Mouse (Mus musculus) kidney, embryonic 15.5 days (tissue): ENCODE data around the gene Macrod1. TPM values are rescaled to one million over a fixed set of nuclear protein-coding genes. Genes with fewer than 3 reads are reported as not detected.

ENCODE experiments used
- ATAC-seq: fragments of 200-750 bp; cut with Nextera tagmentation; replicated peaks from 2 replicates; pipeline ENCODE4 v1.8.0; 2017; ENCODE audit warnings: moderate TSS enrichment; ENCODE audit not compliant: low FRiP score
- H3K27ac ChIP-seq: fragments of 300-500 bp; sonication (generic); 2 replicates; pipeline ENCODE4 v1.5.1; 2015; ENCODE audit warnings: mild to moderate bottlenecking, inconsistent platforms
- H3K27me3 ChIP-seq: fragments of 300-500 bp; sonication (generic); 2 replicates; pipeline ENCODE4 v1.6.1; 2015; ENCODE audit warnings: inconsistent platforms
- H3K36me3 ChIP-seq: fragments of 300-500 bp; sonication (generic); 2 replicates; pipeline ENCODE4 v1.6.1; 2015; ENCODE audit warnings: inconsistent platforms
- H3K4me1 ChIP-seq: fragments of 300-500 bp; sonication (generic); 2 replicates; pipeline ENCODE4 v1.6.1; 2015; ENCODE audit warnings: inconsistent platforms
- H3K4me2 ChIP-seq: fragments of 300-500 bp; sonication (generic); 2 replicates; pipeline ENCODE4 v1.6.1; 2015; ENCODE audit warnings: moderate library complexity, mild to moderate bottlenecking, inconsistent platforms
- H3K4me3 ChIP-seq: fragments of 300-500 bp; sonication (generic); replicated peaks from 2 replicates; pipeline ENCODE4 v1.5.1; 2015; ENCODE audit warnings: mild to moderate bottlenecking, inconsistent platforms
- H3K9ac ChIP-seq: fragments of 300-500 bp; sonication (generic); 2 replicates; pipeline ENCODE4 v1.6.1; 2015; ENCODE audit warnings: mild to moderate bottlenecking, inconsistent platforms
- H3K9me3 ChIP-seq: fragments of 300-500 bp; sonication (generic); replicated peaks from 2 replicates; pipeline ENCODE4 v1.6.1; 2016; ENCODE audit warnings: inconsistent platforms
- WGBS: fragments of 180-500 bp; shearing (Covaris S2); methylation state at CpG from one replicate; pipeline ENCODE4 v1.1.7; 2015; ENCODE audit warnings: mixed read lengths; 5-methylcytosine and 5-hydroxymethylcytosine counted together
- polyA plus RNA-seq: library from polyadenylated mRNA; unstranded; fragments of >200 nt; fragmentation: Nextera tagmentation; extraction: Ambion mirVana; gene quantifications from 2 replicates; pipeline ENCODE4 v1.2.1, GENCODE M21; 2015

The Macrod1 gene
- polyA plus RNA-seq, 1 experiment from 2014 or later = 13.9 TPM

- H3K4me2 ChIP-seq = peak overlapping the region; percentile 66
- peaks cover 49% of the 10 kb centered on the region for H3K36me3 ChIP-seq
- peak overlapping the region; percentile 88 for H3K9ac ChIP-seq
- H3K9me3 ChIP-seq = no peaks in the 10 kb centered on the region
- peak overlapping the region; percentile 99 for H3K27ac ChIP-seq
- H3K27me3 ChIP-seq = no peaks in the 10 kb centered on the region
- peaks cover 36% of the 10 kb centered on the region for H3K4me1 ChIP-seq
- H3K4me3 ChIP-seq = peak overlapping the region; percentile 80
- 55% methylated on average over 2 of the region's 2 CpGs for WGBS
- no peak for ATAC-seq
Observed at GRCm38 (mm10) chr19:7204898-7205297, 148.3 kb downstream of the Macrod1 start.

- peaks cover 36% of the 10 kb centered on the region for H3K4me1 ChIP-seq
- H3K4me2 ChIP-seq = peak overlapping the region; percentile 66
- ATAC-seq = no peak
- peak overlapping the region; percentile 80 for H3K4me3 ChIP-seq
- H3K9ac ChIP-seq = peak overlapping the region; percentile 88
- peaks cover 48% of the 10 kb centered on the region for H3K36me3 ChIP-seq
- H3K27ac ChIP-seq = peak overlapping the region; percentile 99
- no peaks in the 10 kb centered on the region for H3K27me3 ChIP-seq
- H3K9me3 ChIP-seq = no peaks in the 10 kb centered on the region
- WGBS = 23% methylated on average over 7 of the region's 7 CpGs
Observed at GRCm38 (mm10) chr19:7205326-7205725, 148.7 kb downstream of the Macrod1 start.

GRCm38 (mm10) chr19:7205753-7206736 is 149.4 kb downstream of the Macrod1 start, which contains the start of gene Otub1:
Gene Otub1, minus strand, starts transcription at chr19:7206316.
- peak; percentile 97 for ATAC-seq
- H3K4me1 ChIP-seq = peaks cover 36% of the 10 kb centered on the region
- H3K9ac ChIP-seq = peak within 1 kb of the TSS; percentile 88
- H3K36me3 ChIP-seq = peaks cover 45% of the 10 kb centered on the region
- under 1% methylated on average over 79 of the region's 79 CpGs for WGBS
- peak within 1 kb of the TSS; percentile 66 for H3K4me2 ChIP-seq
- no peaks in the 10 kb centered on the region for H3K27me3 ChIP-seq
- H3K4me3 ChIP-seq = peak within 1 kb of the TSS; percentile 80
- H3K9me3 ChIP-seq = no peaks in the 10 kb centered on the region
- H3K27ac ChIP-seq = peak within 1 kb of the TSS; percentile 99

- no peaks in the 10 kb centered on the region for H3K9me3 ChIP-seq
- H3K36me3 ChIP-seq = peaks cover 45% of the 10 kb centered on the region
- peaks cover 26% of the 10 kb centered on the region for H3K4me1 ChIP-seq
- no peak overlapping the region for H3K9ac ChIP-seq
- ATAC-seq = no peak
- 88% methylated on average over 7 of the region's 7 CpGs for WGBS
- no peaks in the 10 kb centered on the region for H3K27me3 ChIP-seq
- no peak overlapping the region for H3K4me3 ChIP-seq
- H3K4me2 ChIP-seq = no peak overlapping the region
- H3K27ac ChIP-seq = no peak overlapping the region
Observed at GRCm38 (mm10) chr19:7209907-7210646, 153.5 kb downstream of the Macrod1 start.

GRCm38 (mm10) chr19:7212216-7212615 is 155.6 kb downstream of the Macrod1 start:
- Histone ChIP-seq H3K4me2 (no peak overlapping the region), H3K36me3 (peaks cover 51% of the 10 kb centered on the region), H3K9me3 (no peaks in the 10 kb centered on the region), H3K4me3 (no peak overlapping the region), H3K4me1 (peaks cover 31% of the 10 kb centered on the region), H3K27ac (no peak overlapping the region), H3K27me3 (no peaks in the 10 kb centered on the region), H3K9ac (no peak overlapping the region)
- no peak for ATAC-seq
- WGBS = 85% methylated on average over 1 of the region's 1 CpGs

- no peak overlapping the region for H3K27ac ChIP-seq
- H3K4me2 ChIP-seq = no peak overlapping the region
- WGBS = 98% methylated on average over 3 of the region's 3 CpGs
- H3K27me3 ChIP-seq = no peaks in the 10 kb centered on the region
- no peak overlapping the region for H3K9ac ChIP-seq
- H3K4me1 ChIP-seq = peaks cover 33% of the 10 kb centered on the region
- H3K9me3 ChIP-seq = no peaks in the 10 kb centered on the region
- no peak for ATAC-seq
- H3K4me3 ChIP-seq = no peak overlapping the region
- peaks cover 51% of the 10 kb centered on the region for H3K36me3 ChIP-seq
Observed at GRCm38 (mm10) chr19:7213010-7213409, 156.4 kb downstream of the Macrod1 start.

- Histone ChIP-seq H3K4me2 (no peak overlapping the region), H3K36me3 (peaks cover 50% of the 10 kb centered on the region), H3K27me3 (no peaks in the 10 kb centered on the region), H3K27ac (0 out of 2 replicates have a peak overlapping the region, but pooled peaks have one; percentile 27), H3K9ac (no peak overlapping the region), H3K9me3 (no peaks in the 10 kb centered on the region), H3K4me3 (no peak overlapping the region; the same call in 1 of the 2 replicates), H3K4me1 (peaks cover 39% of the 10 kb centered on the region)
- 77% methylated on average over 5 of the region's 5 CpGs for WGBS
- no peak for ATAC-seq
Observed at GRCm38 (mm10) chr19:7214484-7214883, 157.9 kb downstream of the Macrod1 start.

- WGBS = under 1% methylated on average over 50 of the region's 50 CpGs
- H3K9ac ChIP-seq = peak within 1 kb of the TSS; percentile 86
- peaks cover 39% of the 10 kb centered on the region for H3K4me1 ChIP-seq
- peak within 1 kb of the TSS; percentile 84 for H3K4me2 ChIP-seq
- no peaks in the 10 kb centered on the region for H3K9me3 ChIP-seq
- peak; percentile 98 for ATAC-seq
- peaks cover 30% of the 10 kb centered on the region for H3K36me3 ChIP-seq
- peak within 1 kb of the TSS; percentile 89 for H3K27ac ChIP-seq
- peak within 1 kb of the TSS; percentile 73 for H3K4me3 ChIP-seq
- no peaks in the 10 kb centered on the region for H3K27me3 ChIP-seq
Observed at GRCm38 (mm10) chr19:7217162-7217925, 160.7 kb downstream of the Macrod1 start, which contains the start of gene Cox8a. Gene Cox8a, minus strand, starts transcription at chr19:7217616.

GRCm38 (mm10) chr19:7217926-7218267 is 161.3 kb downstream of the Macrod1 start:
- Histone ChIP-seq H3K27ac (0 out of 2 replicates have a peak overlapping the region, but pooled peaks have one; percentile 0), H3K4me2 (peak overlapping the region; percentile 84), H3K27me3 (no peaks in the 10 kb centered on the region), H3K36me3 (peaks cover 27% of the 10 kb centered on the region), H3K9me3 (no peaks in the 10 kb centered on the region), H3K4me3 (peak overlapping the region; percentile 73), H3K4me1 (peaks cover 39% of the 10 kb centered on the region), H3K9ac (peak overlapping the region; percentile 39; the same call in 1 of the 2 replicates)
- 9% methylated on average over 6 of the region's 6 CpGs for WGBS
- ATAC-seq = peak; percentile 10; the same call in 1 of the 2 replicates

GRCm38 (mm10) chr19:7218753-7219152 is 162.1 kb downstream of the Macrod1 start:
- 94% methylated on average over 5 of the region's 5 CpGs for WGBS
- Histone ChIP-seq H3K4me2 (no peak overlapping the region), H3K9me3 (no peaks in the 10 kb centered on the region), H3K36me3 (peaks cover 19% of the 10 kb centered on the region), H3K27me3 (no peaks in the 10 kb centered on the region), H3K4me3 (no peak overlapping the region), H3K4me1 (peaks cover 39% of the 10 kb centered on the region), H3K9ac (no peak overlapping the region), H3K27ac (no peak overlapping the region)
- ATAC-seq = no peak

- H3K27me3 ChIP-seq = no peaks in the 10 kb centered on the region
- H3K36me3 ChIP-seq = peaks cover 18% of the 10 kb centered on the region
- H3K4me2 ChIP-seq = no peak overlapping the region
- ATAC-seq = no peak
- H3K4me3 ChIP-seq = no peak overlapping the region
- WGBS = 89% methylated on average over 6 of the region's 6 CpGs
- no peak overlapping the region for H3K9ac ChIP-seq
- peaks cover 11% of the 10 kb centered on the region for H3K4me1 ChIP-seq
- H3K27ac ChIP-seq = no peak overlapping the region
- H3K9me3 ChIP-seq = no peaks in the 10 kb centered on the region
Observed at GRCm38 (mm10) chr19:7222196-7222595, 165.6 kb downstream of the Macrod1 start.
